Mouse (Mus musculus) brown adipose tissue, adult 24 weeks (tissue): ENCODE data around the gene Cpe. TPM values are rescaled to one million over a fixed set of nuclear protein-coding genes. Genes with fewer than 3 reads are reported as not detected.

Experiments
- H3K27ac ChIP-seq: fragments of 200-500 bp; replicated peaks from 2 replicates; pipeline ENCODE4 v1.5.1; 2012; ENCODE audit warnings: low read depth, mild to moderate bottlenecking, low read length
- H3K4me1 ChIP-seq: fragments of 200-500 bp; 2 replicates; pipeline ENCODE4 v1.6.1; 2012; ENCODE audit warnings: low read length, mixed read lengths; ENCODE audit not compliant: control insufficient read depth, insufficient read depth, insufficient read length
- H3K4me3 ChIP-seq: fragments of 200-500 bp; 2 replicates; pipeline ENCODE4 v1.5.1; 2012; ENCODE audit warnings: low read depth, mild to moderate bottlenecking, low read length, moderate library complexity; ENCODE audit not compliant: insufficient read depth
- polyA plus RNA-seq: library from polyadenylated mRNA; stranded (reverse); fragments of >200 nt; gene quantifications from 2 replicates; pipeline ENCODE4 v1.2.4, GENCODE M21; 2012; ENCODE audit not compliant: missing spikeins, insufficient read depth, insufficient read length

The Cpe gene
- polyA plus RNA-seq, 1 experiment, result 16.1 TPM

DNA sequence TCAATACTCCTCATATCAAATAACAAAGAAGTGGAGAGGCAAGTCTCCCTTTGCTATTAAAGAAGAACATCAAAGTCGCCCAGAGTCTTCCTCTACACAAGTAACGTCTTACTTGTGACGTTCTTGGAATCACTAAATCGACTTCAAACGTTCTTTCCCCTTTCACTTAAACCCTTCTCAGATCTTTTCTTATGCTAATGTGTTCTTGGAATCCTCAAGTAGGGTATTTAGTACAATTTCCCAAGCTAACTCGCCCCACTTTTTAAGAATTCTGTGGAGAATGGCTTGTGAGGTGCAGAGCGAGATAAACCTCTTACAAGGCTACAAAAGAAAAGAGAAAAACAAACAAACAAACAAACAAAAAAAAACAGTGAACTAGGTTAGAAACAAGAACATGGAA lies 35.3 kb downstream of the Cpe start:
- Histone ChIP-seq H3K4me3 (no peak overlapping the region), H3K4me1 (no peaks in the 10 kb centered on the region), H3K27ac (no peak overlapping the region)

- no peak overlapping the region for H3K27ac ChIP-seq
- no peaks in the 10 kb centered on the region for H3K4me1 ChIP-seq
- H3K4me3 ChIP-seq, result no peak overlapping the region
These were observed 37.0 kb downstream of the Cpe start for GRCm38 (mm10) chr8:64655887-64656286.

- Histone ChIP-seq H3K4me3 (no peak overlapping the region), H3K4me1 (no peaks in the 10 kb centered on the region), H3K27ac (no peak overlapping the region)
These were observed 37.8 kb downstream of the Cpe start for GRCm38 (mm10) chr8:64655087-64655486.

DNA sequence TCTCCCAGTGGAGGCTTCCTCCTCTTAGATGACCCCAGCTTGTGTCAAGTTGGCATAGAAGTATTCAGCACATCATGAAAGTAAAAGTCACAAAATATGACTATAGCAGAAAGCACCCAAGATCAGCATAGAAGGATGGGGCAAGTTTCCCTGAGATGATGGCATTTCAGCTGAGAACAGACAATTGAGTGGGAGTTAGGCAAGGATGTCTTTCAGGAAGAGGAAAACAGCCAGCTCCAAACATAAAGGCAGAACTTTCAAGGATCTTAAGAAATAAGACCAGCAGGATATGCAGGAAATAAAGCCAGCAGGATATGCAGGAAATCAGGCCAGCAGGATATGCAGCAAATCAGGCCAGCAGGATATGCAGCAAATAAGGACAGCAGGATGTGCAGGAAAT lies 40.6 kb downstream of the Cpe start:
- Histone ChIP-seq H3K4me3 (no peak overlapping the region), H3K27ac (no peak overlapping the region), H3K4me1 (no peaks in the 10 kb centered on the region)

DNA sequence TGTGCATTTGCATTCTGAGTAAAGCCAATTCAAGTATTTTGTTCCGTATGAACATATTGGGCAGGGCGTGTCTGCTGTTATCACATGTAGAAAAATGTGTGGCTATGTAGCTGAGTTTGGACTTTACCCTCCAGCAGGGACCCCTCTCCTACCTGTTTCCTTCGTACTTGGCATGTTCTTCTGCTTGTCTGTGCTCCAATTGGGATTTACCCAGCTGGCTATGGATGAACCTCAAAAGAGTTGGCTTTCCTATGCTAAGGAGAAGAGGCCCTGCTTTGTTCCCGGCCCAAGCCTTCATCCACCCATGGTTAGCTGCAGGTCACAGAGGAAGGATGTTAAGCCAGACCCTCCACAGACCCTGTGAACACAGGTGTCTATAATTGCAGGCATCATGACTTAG lies 44.8 kb downstream of the Cpe start:
- no peak overlapping the region for H3K4me3 ChIP-seq
- H3K27ac ChIP-seq, result no peak overlapping the region
- no peaks in the 10 kb centered on the region; the same call in 1 of the 2 replicates for H3K4me1 ChIP-seq

DNA sequence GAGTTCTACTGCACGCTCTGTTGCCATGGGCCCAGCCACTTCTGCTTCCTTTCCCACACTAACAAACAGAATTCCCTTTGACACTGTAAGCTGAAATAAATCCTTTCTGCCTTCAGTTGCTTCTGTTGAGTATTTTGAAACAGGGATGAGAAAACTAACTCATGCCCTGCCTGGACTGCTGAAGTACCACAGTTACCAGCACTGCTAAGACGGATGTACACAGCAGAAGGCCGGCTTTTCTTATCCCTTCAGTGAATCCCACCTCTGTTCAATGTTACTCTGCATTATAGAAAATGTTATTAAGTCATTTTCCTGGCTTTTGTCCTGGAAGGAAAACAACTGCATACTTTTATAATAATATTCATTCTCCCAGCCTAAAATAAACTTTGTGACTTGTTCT lies 45.7 kb downstream of the Cpe start:
- no peak overlapping the region for H3K27ac ChIP-seq
- H3K4me1 ChIP-seq, result no peaks in the 10 kb centered on the region; the same call in 1 of the 2 replicates
- no peak overlapping the region for H3K4me3 ChIP-seq

DNA sequence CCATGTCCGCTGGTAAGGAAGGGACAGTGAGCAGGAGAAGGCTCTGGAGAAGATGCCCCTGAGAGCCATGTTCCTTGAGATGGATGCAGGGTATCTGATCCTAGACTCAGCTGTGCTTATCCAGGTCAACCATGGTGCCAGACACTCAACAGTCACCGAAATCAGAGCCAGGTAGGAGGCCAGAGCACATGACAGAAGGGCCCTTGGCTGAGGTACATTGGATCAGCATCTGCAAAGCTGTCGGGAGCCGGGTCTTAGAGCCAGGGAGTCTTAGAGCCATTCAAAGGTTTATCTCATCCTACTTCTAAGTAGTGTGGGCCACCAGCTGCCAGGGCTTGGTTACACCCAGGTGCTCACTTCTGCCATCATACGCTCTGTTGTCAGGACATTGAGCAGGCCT lies 46.4 kb downstream of the Cpe start:
- no peaks in the 10 kb centered on the region; the same call in 1 of the 2 replicates for H3K4me1 ChIP-seq
- H3K27ac ChIP-seq, result no peak overlapping the region
- H3K4me3 ChIP-seq, result no peak overlapping the region

DNA sequence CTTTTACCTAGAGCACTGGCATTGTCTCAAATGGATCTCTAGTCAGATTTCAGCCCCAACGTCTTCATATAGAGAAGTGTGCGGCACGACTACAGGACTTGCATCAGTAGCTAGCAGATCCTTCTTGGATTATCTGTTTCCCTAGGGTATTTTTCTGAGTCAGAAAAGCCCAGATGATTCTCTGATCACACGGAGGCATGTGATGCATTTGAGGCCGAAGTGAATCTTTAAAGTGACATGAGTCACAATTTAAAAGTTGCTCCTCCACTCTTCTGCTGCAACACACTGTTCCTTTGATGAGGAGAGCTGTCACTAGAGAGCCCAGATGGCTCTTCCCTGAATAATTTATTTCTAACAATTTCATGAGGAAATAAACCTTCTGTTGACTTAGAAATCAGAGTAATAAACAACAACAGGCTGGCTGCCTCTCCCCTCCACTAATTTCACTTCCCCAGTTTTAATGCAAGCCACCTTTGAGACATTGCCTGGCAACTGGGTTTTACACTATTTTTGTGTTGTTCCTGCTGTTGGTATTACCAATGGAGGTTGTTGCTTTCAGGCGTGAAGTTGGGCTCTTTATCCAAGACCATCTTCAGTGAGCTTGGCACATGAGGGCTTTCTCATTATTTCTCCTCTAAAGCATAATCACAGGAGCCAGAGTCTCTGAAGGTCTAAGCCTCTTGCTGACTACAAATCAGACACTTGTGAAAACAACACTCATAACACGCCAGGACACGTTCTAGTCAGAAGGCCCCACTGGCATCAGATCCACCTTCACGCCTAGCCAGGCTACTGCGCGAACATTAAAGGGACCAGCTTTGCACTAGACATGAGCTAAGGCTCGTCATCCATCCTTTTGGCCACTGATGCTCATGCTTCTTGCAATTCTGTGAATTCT lies 48.5 kb downstream of the Cpe start:
- Histone ChIP-seq H3K4me1 (no peaks in the 10 kb centered on the region; the same call in 1 of the 2 replicates), H3K4me3 (no peak overlapping the region), H3K27ac (no peak overlapping the region)

DNA sequence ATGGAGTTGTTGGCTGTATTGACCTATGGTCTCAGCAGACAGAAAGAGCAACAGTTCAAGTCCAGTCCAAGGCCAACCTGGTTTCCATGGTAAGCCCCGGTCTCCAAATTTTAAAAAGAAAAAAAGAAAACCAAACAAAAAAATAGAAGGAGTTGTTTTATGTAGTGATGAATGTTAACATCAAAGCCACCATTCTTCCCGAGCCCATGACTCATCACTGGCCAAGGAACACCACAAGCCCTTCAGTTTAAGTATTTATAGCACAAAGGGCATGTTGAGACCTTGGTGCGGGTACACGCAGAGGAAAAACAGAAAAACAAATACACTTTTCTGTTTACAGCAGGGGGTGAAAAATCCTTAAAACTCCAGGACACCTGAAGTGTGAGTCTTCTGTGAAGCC lies 49.5 kb downstream of the Cpe start:
- H3K27ac ChIP-seq, result no peak overlapping the region
- no peak overlapping the region for H3K4me3 ChIP-seq
- H3K4me1 ChIP-seq, result no peaks in the 10 kb centered on the region; the same call in 1 of the 2 replicates

- no peaks in the 10 kb centered on the region; the same call in 1 of the 2 replicates for H3K4me1 ChIP-seq
- H3K27ac ChIP-seq, result no peak overlapping the region
- no peak overlapping the region for H3K4me3 ChIP-seq
These were observed 50.1 kb downstream of the Cpe start for GRCm38 (mm10) chr8:64642799-64643198.

DNA sequence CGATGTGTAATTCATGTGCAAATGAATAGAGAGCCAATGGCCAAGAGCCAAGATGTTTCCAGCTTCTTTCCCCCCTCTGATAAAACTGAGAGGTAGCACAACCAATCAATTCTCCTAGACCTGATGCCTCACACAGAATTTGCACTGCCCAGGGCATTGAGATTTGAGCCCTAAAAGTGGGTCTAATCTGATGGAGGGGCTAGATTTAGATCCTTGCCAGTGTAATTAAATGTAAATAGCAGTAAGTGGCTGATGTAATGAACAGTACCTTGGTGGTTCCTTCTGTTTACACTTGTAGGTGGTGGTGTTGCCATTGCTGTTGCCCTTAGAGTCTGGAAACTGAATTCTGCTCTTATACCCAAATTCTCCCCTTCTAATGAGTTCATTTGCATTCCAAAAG lies 52.3 kb downstream of the Cpe start:
- Histone ChIP-seq H3K4me3 (no peak overlapping the region), H3K27ac (no peak overlapping the region), H3K4me1 (no peaks in the 10 kb centered on the region; the same call in 1 of the 2 replicates)

GRCm38 (mm10) chr8:64639676-64640075 lies 53.2 kb downstream of the Cpe start:
- Histone ChIP-seq H3K4me1 (no peaks in the 10 kb centered on the region; the same call in 1 of the 2 replicates), H3K4me3 (no peak overlapping the region), H3K27ac (no peak overlapping the region)

DNA sequence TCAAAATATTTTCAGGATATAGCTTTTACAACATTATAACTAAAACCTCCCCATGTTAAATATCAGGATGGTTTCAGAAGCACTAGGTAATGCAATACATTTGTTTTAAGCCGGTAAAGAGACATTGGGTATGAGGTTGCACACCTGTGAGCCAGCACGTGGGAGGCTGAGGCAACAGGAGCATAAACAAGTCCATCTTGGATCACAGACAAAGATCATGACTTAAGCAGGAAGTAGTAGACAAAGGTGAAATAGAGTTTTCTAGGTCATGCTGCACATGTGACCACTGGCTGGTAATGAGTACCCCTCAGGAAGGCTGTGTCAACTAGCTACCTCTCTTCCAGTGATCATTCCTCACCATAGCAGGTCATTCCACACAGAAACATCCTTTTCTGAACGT lies 58.0 kb downstream of the Cpe start:
- H3K4me1 ChIP-seq, result no peaks in the 10 kb centered on the region
- no peak overlapping the region for H3K27ac ChIP-seq
- no peak overlapping the region for H3K4me3 ChIP-seq

DNA sequence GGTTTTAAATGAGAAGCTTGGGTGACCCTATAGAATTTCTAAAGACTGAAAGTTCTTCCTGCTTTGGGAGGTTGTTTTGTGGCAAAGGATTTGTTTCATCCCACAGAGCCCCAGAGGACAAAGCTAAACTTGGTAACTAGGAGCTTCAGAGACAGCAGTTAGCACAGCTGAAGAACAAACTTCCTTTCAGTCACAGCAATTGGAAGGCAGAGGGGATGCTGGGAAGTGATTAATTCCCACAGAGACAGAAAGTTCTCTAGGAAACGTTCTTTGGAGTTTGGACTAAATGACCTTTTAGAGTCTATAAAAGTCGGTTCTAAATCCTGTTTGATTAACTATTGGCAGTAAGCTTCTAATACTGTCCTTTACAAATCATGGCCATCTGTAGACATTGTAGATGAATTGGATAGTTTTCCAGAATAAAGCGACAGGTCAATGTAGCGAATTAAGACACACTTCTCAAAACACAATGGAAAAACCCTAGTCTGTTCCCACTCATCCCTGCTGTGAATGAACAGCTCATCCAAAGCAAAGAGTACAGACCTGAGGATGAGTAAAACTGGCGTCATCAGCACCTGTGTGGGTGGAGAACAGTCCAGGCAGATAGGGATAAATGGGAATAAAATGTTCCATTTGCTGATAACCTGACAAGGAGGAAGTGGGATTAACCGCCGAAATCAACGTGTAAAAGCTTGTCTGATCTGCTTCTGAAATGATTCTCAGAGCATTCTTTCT lies 58.6 kb downstream of the Cpe start:
- Histone ChIP-seq H3K4me3 (no peak overlapping the region), H3K27ac (no peak overlapping the region), H3K4me1 (no peaks in the 10 kb centered on the region)

- no peaks in the 10 kb centered on the region for H3K4me1 ChIP-seq
- no peak overlapping the region for H3K27ac ChIP-seq
- H3K4me3 ChIP-seq, result no peak overlapping the region
These were observed 60.7 kb downstream of the Cpe start for GRCm38 (mm10) chr8:64632169-64632568.
